Mouse (Mus musculus): ENCODE data around the gene Clcn6. TPM values are rescaled to one million over a fixed set of nuclear protein-coding genes. Genes with fewer than 3 reads are reported as not detected.

Clcn6 gene
- 7.5 and 8.2 TPM in 2 replicates for polyA plus RNA-seq (2015; fragmentation: Nextera tagmentation; extraction: Ambion mirVana)

GRCm38 (mm10) chr4:148038600-148039253, at the start of gene Clcn6, which contains the start of gene Mthfr:
Gene Clcn6 (minus strand): TSS chr4:148038821.
Gene Mthfr (plus strand): TSS chr4:148039077.
- ATAC-seq (ENCODE audit: low FRiP score, low read depth): peak; percentile 92
- H3K4me3 ChIP-seq: peak within 1 kb of the TSS; percentile 81
- peak within 1 kb of the TSS; percentile 85 for H3K27ac ChIP-seq
- peak within 1 kb of the TSS; percentile 94 for H3K4me2 ChIP-seq (replicated peaks)
- no peaks in the 10 kb centered on the region for H3K27me3 ChIP-seq
- H3K9ac ChIP-seq: peak within 1 kb of the TSS; percentile 77
- H3K9me3 ChIP-seq: no peaks in the 10 kb centered on the region
- H3K4me1 ChIP-seq: peaks cover 44% of the 10 kb centered on the region
- H3K36me3 ChIP-seq: peaks cover 31% of the 10 kb centered on the region
- under 1% methylated on average over 54 of the region's 54 CpGs for WGBS

GRCm38 (mm10) chr4:148087907-148088527, 49.4 kb upstream of the Clcn6 start, which contains the start of gene Agtrap:
Gene Agtrap (minus strand): TSS chr4:148088031.
- Histone ChIP-seq H3K4me3 (peak within 1 kb of the TSS; percentile 89), H3K27me3 (no peaks in the 10 kb centered on the region), H3K9ac (peak within 1 kb of the TSS; percentile 87), H3K27ac (peak within 1 kb of the TSS; percentile 39; the same call in 1 of the 2 replicates), H3K4me1 (peaks cover 38% of the 10 kb centered on the region), H3K4me2 (replicated peaks) (peak within 1 kb of the TSS; percentile 90), H3K36me3 (no peaks in the 10 kb centered on the region), H3K9me3 (no peaks in the 10 kb centered on the region)
- peak; percentile 91 for ATAC-seq (ENCODE audit: low FRiP score, low read depth)
- WGBS: 5% methylated on average over 34 of the region's 34 CpGs

- H3K4me1 ChIP-seq: peaks cover 40% of the 10 kb centered on the region
- peak; percentile 41 for ATAC-seq (ENCODE audit: low FRiP score, low read depth)
Observed at GRCm38 (mm10) chr4:148087091-148087906, 48.7 kb upstream of the Clcn6 start.

GRCm38 (mm10) chr4:148085907-148086305, 47.3 kb upstream of the Clcn6 start:
- H3K36me3 ChIP-seq: peaks cover 6% of the 10 kb centered on the region

More at GRCm38 (mm10) chr4:148087091-148087906, 48.7 kb upstream of the Clcn6 start:
- whole genome bisulfite sequencing: 3% methylated on average over 29 of the region's 30 CpGs
- peak overlapping the region; percentile 39; the same call in 1 of the 2 replicates for H3K27ac ChIP-seq
- peak overlapping the region; percentile 90 for H3K4me2 ChIP-seq (replicated peaks)
- peak overlapping the region; percentile 89 for H3K4me3 ChIP-seq
- no peaks in the 10 kb centered on the region for H3K9me3 ChIP-seq
- no peaks in the 10 kb centered on the region for H3K36me3 ChIP-seq
- no peaks in the 10 kb centered on the region for H3K27me3 ChIP-seq
- H3K9ac ChIP-seq: peak overlapping the region; percentile 87

GRCm38 (mm10) chr4:148085131-148085906, 46.7 kb upstream of the Clcn6 start:
- H3K4me1 ChIP-seq: peaks cover 40% of the 10 kb centered on the region
- WGBS: 49% methylated on average over 10 of the region's 10 CpGs

More at GRCm38 (mm10) chr4:148085907-148086305, 47.3 kb upstream of the Clcn6 start:
- ATAC-seq (ENCODE audit: low FRiP score, low read depth): no peak
- no peak overlapping the region for H3K9ac ChIP-seq
- 68% methylated on average over 3 of the region's 3 CpGs for WGBS
- H3K4me2 ChIP-seq (replicated peaks): no peak overlapping the region
- peaks cover 40% of the 10 kb centered on the region for H3K4me1 ChIP-seq
- no peak overlapping the region for H3K4me3 ChIP-seq
- no peak overlapping the region for H3K27ac ChIP-seq
- H3K27me3 ChIP-seq: no peaks in the 10 kb centered on the region
- H3K9me3 ChIP-seq: no peaks in the 10 kb centered on the region

GRCm38 (mm10) chr4:148084261-148084714, 45.7 kb upstream of the Clcn6 start:
- Histone ChIP-seq H3K4me3 (no peak overlapping the region), H3K9me3 (no peaks in the 10 kb centered on the region), H3K9ac (no peak overlapping the region), H3K4me2 (replicated peaks) (no peak overlapping the region), H3K36me3 (peaks cover 21% of the 10 kb centered on the region), H3K4me1 (peaks cover 40% of the 10 kb centered on the region), H3K27ac (no peak overlapping the region), H3K27me3 (no peaks in the 10 kb centered on the region)
- no peak for ATAC-seq (ENCODE audit: low FRiP score, low read depth)
- 13% methylated on average over 8 of the region's 8 CpGs for WGBS

More at GRCm38 (mm10) chr4:148085131-148085906, 46.7 kb upstream of the Clcn6 start:
- H3K9me3 ChIP-seq: no peaks in the 10 kb centered on the region
- no peak overlapping the region for H3K9ac ChIP-seq
- H3K27ac ChIP-seq: no peak overlapping the region
- peaks cover 10% of the 10 kb centered on the region for H3K36me3 ChIP-seq
- H3K4me2 ChIP-seq (replicated peaks): no peak overlapping the region
- ATAC-seq (ENCODE audit: low FRiP score, low read depth): no peak
- no peak overlapping the region for H3K4me3 ChIP-seq
- no peaks in the 10 kb centered on the region for H3K27me3 ChIP-seq

- H3K27ac ChIP-seq: no peak overlapping the region
- H3K9ac ChIP-seq: peak overlapping the region; percentile 50; the same call in 1 of the 2 replicates
- H3K4me2 ChIP-seq (replicated peaks): no peak overlapping the region
- no peak overlapping the region for H3K4me3 ChIP-seq
- H3K36me3 ChIP-seq: peaks cover 23% of the 10 kb centered on the region
- H3K4me1 ChIP-seq: peaks cover 40% of the 10 kb centered on the region
- peak; percentile 20; the same call in 1 of the 2 replicates for ATAC-seq (ENCODE audit: low FRiP score, low read depth)
- no peaks in the 10 kb centered on the region for H3K9me3 ChIP-seq
- 52% methylated on average over 21 of the region's 21 CpGs for WGBS
- no peaks in the 10 kb centered on the region for H3K27me3 ChIP-seq
Observed at GRCm38 (mm10) chr4:148083176-148083899, 44.7 kb upstream of the Clcn6 start.

- Histone ChIP-seq H3K9ac (no peak overlapping the region), H3K9me3 (no peaks in the 10 kb centered on the region), H3K27ac (no peak overlapping the region), H3K4me3 (no peak overlapping the region), H3K4me2 (replicated peaks) (no peak overlapping the region), H3K27me3 (no peaks in the 10 kb centered on the region), H3K4me1 (peaks cover 36% of the 10 kb centered on the region), H3K36me3 (peaks cover 23% of the 10 kb centered on the region)
- ATAC-seq (ENCODE audit: low FRiP score, low read depth): no peak
- 47% methylated on average over 12 of the region's 12 CpGs for WGBS
Observed at GRCm38 (mm10) chr4:148082257-148083044, 43.8 kb upstream of the Clcn6 start.

GRCm38 (mm10) chr4:148081201-148081600, 42.6 kb upstream of the Clcn6 start:
- H3K4me3 ChIP-seq: no peak overlapping the region
- no peak for ATAC-seq (ENCODE audit: low FRiP score, low read depth)
- peaks cover 24% of the 10 kb centered on the region for H3K4me1 ChIP-seq
- no peaks in the 10 kb centered on the region for H3K27me3 ChIP-seq
- no peaks in the 10 kb centered on the region for H3K9me3 ChIP-seq
- H3K36me3 ChIP-seq: peaks cover 23% of the 10 kb centered on the region
- H3K9ac ChIP-seq: no peak overlapping the region
- H3K4me2 ChIP-seq (replicated peaks): no peak overlapping the region
- H3K27ac ChIP-seq: no peak overlapping the region
- WGBS: 94% methylated on average over 10 of the region's 10 CpGs

GRCm38 (mm10) chr4:148080597-148080973, 42.0 kb upstream of the Clcn6 start:
- Histone ChIP-seq H3K9me3 (no peaks in the 10 kb centered on the region), H3K4me3 (no peak overlapping the region), H3K4me1 (peaks cover 18% of the 10 kb centered on the region), H3K9ac (0 out of 2 replicates have a peak overlapping the region, but pooled peaks have one; percentile 14), H3K27me3 (no peaks in the 10 kb centered on the region), H3K36me3 (peaks cover 23% of the 10 kb centered on the region), H3K4me2 (replicated peaks) (no peak overlapping the region), H3K27ac (no peak overlapping the region)
- WGBS: 96% methylated on average over 1 of the region's 1 CpGs
- ATAC-seq (ENCODE audit: low FRiP score, low read depth): no peak
